In genomic region chr1:160547934-160548876, GRCm38 (mm10) we compare ENCODE assay signal across 7 mouse cellular contexts.
DNase-seq lines count a peak whose midpoint lies in the region; ATAC-seq lines count a peak whose summit lies in the region.

No protein-coding gene starts in this region.

- WGBS in forebrain, embryonic 11.5 days = 38% methylated on average over 4 of the region's 4 CpGs

- H3K4me1 ChIP-seq in forebrain, embryonic 11.5 days (replicated peaks; ENCODE audit: control insufficient read depth, insufficient read depth, low read length) = peaks cover 5% of the 10 kb centered on the region; the same call in 1 of the 2 replicates

- ATAC-seq in forebrain, embryonic 11.5 days (replicated peaks; ENCODE audit: low FRiP score) = peak; percentile 64

- H3K9me3 ChIP-seq in forebrain, embryonic 11.5 days (ENCODE audit: control insufficient read depth, low read length) = no peaks in the 10 kb centered on the region

- no peak overlapping the region for H3K4me3 ChIP-seq in forebrain, embryonic 11.5 days (ENCODE audit: low read depth, low read length)

- no peak overlapping the region for H3K4me2 ChIP-seq in forebrain, embryonic 11.5 days (ENCODE audit: low read depth, low read length, severe bottlenecking)

- peak overlapping the region; percentile 37; the same call in 1 of the 2 replicates for H3K27ac ChIP-seq in forebrain, embryonic 11.5 days (ENCODE audit: low read depth, low read length)

- intact Hi-C loops in left cerebral cortex, postnatal 36 days (cut with DNase I) = no loop called here
- intact Hi-C loops in heart, postnatal 36 days (cut with DNase I) = no loop called here

- H3K36me3 ChIP-seq in forebrain, embryonic 11.5 days (ENCODE audit: control insufficient read depth, insufficient read depth, low read length) = no peaks in the 10 kb centered on the region

- peak; percentile 66 for DNase-seq in 3T3-L1 (ENCODE audit: low read depth, low spot score)
- peak; percentile 41 for DNase-seq in ES-CJ7 (ENCODE audit: low read depth, low spot score)
- DNase-seq in forebrain, embryonic 11.5 days (ENCODE audit: low spot score) = no peak
- DNase-seq in left cerebral cortex, postnatal 36 days (ENCODE audit: low spot score in 2 of 2) = peak; percentile 38 to 51
- no peak for DNase-seq in ovary, adult 18-20 months (ENCODE audit: low spot score)
- no peak for DNase-seq in yolk sac, embryonic 10.5 days (ENCODE audit: low spot score)
- DNase-seq in heart, postnatal 36 days = no peak

- no peak overlapping the region for H3K9ac ChIP-seq in forebrain, embryonic 11.5 days (ENCODE audit: low read length)

- H3K27me3 ChIP-seq in forebrain, embryonic 11.5 days (ENCODE audit: control insufficient read depth, insufficient read depth, low read length) = no peaks in the 10 kb centered on the region

Comparison
In these comparisons a context has a peak if more than half of its experiments do, and no peak if none do; other contexts are left out.
1. DNase-seq: peak in 3T3-L1 (single experiment), ES-CJ7 (single experiment) and left cerebral cortex, postnatal 36 days (2 of 2); none in forebrain, embryonic 11.5 days (single experiment), ovary, adult 18-20 months (single experiment), yolk sac, embryonic 10.5 days (single experiment) and heart, postnatal 36 days (0 of 2).